8 mouse cellular contexts compared by ENCODE assay signal in genomic region chr7:92897021-92897420, GRCm38 (mm10). TPM values are rescaled to one million over a fixed set of nuclear protein-coding genes. Genes with fewer than 3 reads are reported as not detected.
DNase-seq lines count a peak whose midpoint lies in the region; ATAC-seq and TF ChIP-seq lines count a peak whose summit lies in the region.

No protein-coding gene starts in this region.

- no peak overlapping the region for H3K9ac ChIP-seq in heart, postnatal 0 days (replicated peaks; ENCODE audit: low read depth, low read length)
- no peak overlapping the region for H3K9ac ChIP-seq in neural tube, embryonic 11.5 days (ENCODE audit: low read length)
- H3K9ac ChIP-seq in neural tube, embryonic 15.5 days (replicated peaks), result no peak overlapping the region
- no peak overlapping the region for H3K9ac ChIP-seq in midbrain, embryonic 13.5 days (replicated peaks)

- H3K4me1 ChIP-seq in heart, postnatal 0 days (ENCODE audit: control insufficient read depth, insufficient read depth), result no peaks in the 10 kb centered on the region
- H3K4me1 ChIP-seq in neural tube, embryonic 11.5 days (ENCODE audit: control insufficient read depth, insufficient read depth, low read length), result no peaks in the 10 kb centered on the region
- no peaks in the 10 kb centered on the region for H3K4me1 ChIP-seq in neural tube, embryonic 15.5 days
- no peaks in the 10 kb centered on the region for H3K4me1 ChIP-seq in embryonic facial prominence, embryonic 10.5 days
- H3K4me1 ChIP-seq in midbrain, embryonic 13.5 days (replicated peaks), result no peaks in the 10 kb centered on the region

- no peaks in the 10 kb centered on the region for H3K27me3 ChIP-seq in heart, postnatal 0 days (ENCODE audit: control insufficient read depth, insufficient read depth, low read length)
- no peaks in the 10 kb centered on the region for H3K27me3 ChIP-seq in neural tube, embryonic 11.5 days (ENCODE audit: control insufficient read depth, insufficient read depth, low read length)
- H3K27me3 ChIP-seq in neural tube, embryonic 15.5 days (replicated peaks), result no peaks in the 10 kb centered on the region
- no peaks in the 10 kb centered on the region for H3K27me3 ChIP-seq in embryonic facial prominence, embryonic 10.5 days (replicated peaks; ENCODE audit: low read depth, poor library complexity, severe bottlenecking)
- no peaks in the 10 kb centered on the region for H3K27me3 ChIP-seq in midbrain, embryonic 13.5 days

- no peak overlapping the region for H3K4me2 ChIP-seq in heart, postnatal 0 days (ENCODE audit: low read depth, low read length)
- no peak overlapping the region for H3K4me2 ChIP-seq in neural tube, embryonic 11.5 days (ENCODE audit: low read depth)
- no peak overlapping the region for H3K4me2 ChIP-seq in neural tube, embryonic 15.5 days
- H3K4me2 ChIP-seq in midbrain, embryonic 13.5 days (replicated peaks), result no peak overlapping the region

- DNase-seq in heart, postnatal 0 days (ENCODE audit: low spot score), result no peak
- no peak for DNase-seq in heart, adult 11 months
- no peak for DNase-seq in neural tube, embryonic 11.5 days (ENCODE audit: low spot score)
- DNase-seq in embryonic facial prominence, embryonic 10.5 days (ENCODE audit: low spot score), result peak; percentile 17
- no peak for DNase-seq in urinary bladder, postnatal 25 days (ENCODE audit: low spot score)

- peak; percentile 70 for TF ChIP-seq CTCF in heart, postnatal 0 days (IDR thresholded peaks at IDR 0.05; ENCODE audit: low read depth)

- no peaks in the 10 kb centered on the region for H3K36me3 ChIP-seq in heart, postnatal 0 days (replicated peaks; ENCODE audit: control insufficient read depth, insufficient read depth, low read length)
- no peaks in the 10 kb centered on the region for H3K36me3 ChIP-seq in neural tube, embryonic 11.5 days (ENCODE audit: control insufficient read depth, insufficient read depth, low read length)
- no peaks in the 10 kb centered on the region for H3K36me3 ChIP-seq in neural tube, embryonic 15.5 days
- no peaks in the 10 kb centered on the region; the same call in 1 of the 2 replicates for H3K36me3 ChIP-seq in embryonic facial prominence, embryonic 10.5 days (replicated peaks)
- no peaks in the 10 kb centered on the region for H3K36me3 ChIP-seq in midbrain, embryonic 13.5 days

- H3K4me3 ChIP-seq in heart, postnatal 0 days (ENCODE audit: low read depth, low read length), result no peak overlapping the region
- H3K4me3 ChIP-seq in neural tube, embryonic 11.5 days (ENCODE audit: low read depth, low read length), result no peak overlapping the region
- H3K4me3 ChIP-seq in neural tube, embryonic 15.5 days (replicated peaks), result no peak overlapping the region
- H3K4me3 ChIP-seq in embryonic facial prominence, embryonic 10.5 days, result no peak overlapping the region
- H3K4me3 ChIP-seq in midbrain, embryonic 13.5 days (replicated peaks), result no peak overlapping the region

- H3K9me3 ChIP-seq in heart, postnatal 0 days (replicated peaks; ENCODE audit: control insufficient read depth, low read length), result 0 out of 2 replicates have a peak, but pooled peaks cover 2% of the 10 kb centered on the region
- no peaks in the 10 kb centered on the region for H3K9me3 ChIP-seq in neural tube, embryonic 11.5 days (ENCODE audit: control insufficient read depth, low read length)
- no peaks in the 10 kb centered on the region for H3K9me3 ChIP-seq in neural tube, embryonic 15.5 days (replicated peaks)
- no peaks in the 10 kb centered on the region for H3K9me3 ChIP-seq in embryonic facial prominence, embryonic 10.5 days
- H3K9me3 ChIP-seq in midbrain, embryonic 13.5 days, result no peaks in the 10 kb centered on the region

- TF ChIP-seq EP300 in heart, postnatal 0 days (IDR thresholded peaks at IDR 0.05; ENCODE audit: low read depth), result no peak

- WGBS in heart, postnatal 0 days, result 25% methylated on average over 2 of the region's 2 CpGs
- WGBS in neural tube, embryonic 11.5 days, result 65% methylated on average over 2 of the region's 2 CpGs
- 59% methylated on average over 2 of the region's 2 CpGs for WGBS in neural tube, embryonic 15.5 days
- 61% methylated on average over 2 of the region's 2 CpGs for WGBS in embryonic facial prominence, embryonic 10.5 days
- WGBS in midbrain, embryonic 13.5 days, result 64% methylated on average over 2 of the region's 2 CpGs

- H3K27ac ChIP-seq in heart, postnatal 0 days (ENCODE audit: low read depth), result no peak overlapping the region
- no peak overlapping the region for H3K27ac ChIP-seq in neural tube, embryonic 11.5 days (ENCODE audit: low read depth, low read length)
- H3K27ac ChIP-seq in neural tube, embryonic 15.5 days (replicated peaks), result no peak overlapping the region
- no peak overlapping the region for H3K27ac ChIP-seq in embryonic facial prominence, embryonic 10.5 days (replicated peaks)
- H3K27ac ChIP-seq in midbrain, embryonic 13.5 days, result no peak overlapping the region

- peak; percentile 69 for ATAC-seq in heart, postnatal 0 days (ENCODE audit: insufficient read depth, low read depth)
- ATAC-seq in neural tube, embryonic 11.5 days (ENCODE audit: insufficient read depth, low FRiP score, low TSS enrichment), result peak; percentile 61; the same call in 1 of the 2 replicates
- no peak for ATAC-seq in neural tube, embryonic 15.5 days (ENCODE audit: low FRiP score)
- 0 out of 2 replicates have a peak, but pooled peaks have one; percentile 55 for ATAC-seq in midbrain, embryonic 13.5 days
- ATAC-seq in erythroblast, adult 5-6 weeks (replicated peaks; ENCODE audit: low FRiP score, poor library complexity, severe bottlenecking), result no peak

RNA-seq across cellular contexts. Expression of gene Prcp, which starts 22.8 kb away (rescaled TPM):
- total RNA-seq in heart, postnatal 0 days (2014; rRNA removed; ENCODE audit: low replicate concordance), result 33.7 and 44.8 TPM in 2 replicates
- 18.3 and 18.6 TPM in 2 replicates for polyA plus RNA-seq in heart, postnatal 0 days (2015; fragmentation: Nextera tagmentation; extraction: Ambion mirVana)
- polyA plus RNA-seq in neural tube, embryonic 11.5 days (2014; fragmentation: Nextera tagmentation; extraction: Ambion mirVana), result 18.4 and 20.1 TPM in 2 replicates
- 21.4 and 23.5 TPM in 2 replicates for polyA plus RNA-seq in neural tube, embryonic 15.5 days (2015; fragmentation: Nextera tagmentation; extraction: Ambion mirVana)
- 19.5 and 20.3 TPM in 2 replicates for polyA plus RNA-seq in embryonic facial prominence, embryonic 10.5 days (2016; fragmentation: Nextera tagmentation; extraction: Ambion mirVana)
- 17.4 and 18.9 TPM in 2 replicates for polyA plus RNA-seq in midbrain, embryonic 13.5 days (2015; fragmentation: Nextera tagmentation; extraction: Ambion mirVana)
- 37.5 and 37.6 TPM in 2 replicates for total RNA-seq in erythroblast, adult 5-6 weeks (2015; ENCODE audit: low replicate concordance)
- total RNA-seq in erythroblast, adult 5-6 weeks (2017; ENCODE audit: low replicate concordance), result 9.6 and 22.8 TPM in 2 replicates

RNA-seq across cellular contexts. Expression of gene Ddias, which starts 23.0 kb away (rescaled TPM):
- total RNA-seq in heart, postnatal 0 days (2014; rRNA removed; ENCODE audit: low replicate concordance), result 3.5 and 7.5 TPM in 2 replicates
- polyA plus RNA-seq in heart, postnatal 0 days (2015; fragmentation: Nextera tagmentation; extraction: Ambion mirVana), result 3.1 and 3.4 TPM in 2 replicates
- polyA plus RNA-seq in neural tube, embryonic 11.5 days (2014; fragmentation: Nextera tagmentation; extraction: Ambion mirVana), result 20.6 and 22.4 TPM in 2 replicates
- 3.6 and 4.7 TPM in 2 replicates for polyA plus RNA-seq in neural tube, embryonic 15.5 days (2015; fragmentation: Nextera tagmentation; extraction: Ambion mirVana)
- polyA plus RNA-seq in embryonic facial prominence, embryonic 10.5 days (2016; fragmentation: Nextera tagmentation; extraction: Ambion mirVana), result 23.5 and 24.7 TPM in 2 replicates
- 7.6 and 8.5 TPM in 2 replicates for polyA plus RNA-seq in midbrain, embryonic 13.5 days (2015; fragmentation: Nextera tagmentation; extraction: Ambion mirVana)
- total RNA-seq in erythroblast, adult 5-6 weeks (2015; ENCODE audit: low replicate concordance), result 6.7 and 9.4 TPM in 2 replicates
- total RNA-seq in erythroblast, adult 5-6 weeks (2017; ENCODE audit: low replicate concordance), result 7.6 and 10.9 TPM in 2 replicates

Comparison
In these comparisons a context has a peak if more than half of its experiments do, and no peak if none do; other contexts are left out.
1. ATAC-seq: peak in heart, postnatal 0 days (single experiment), neural tube, embryonic 11.5 days (single experiment) and midbrain, embryonic 13.5 days (single experiment); none in neural tube, embryonic 15.5 days (single experiment) and erythroblast, adult 5-6 weeks (single experiment).